ENCODE assay signal across 8 mouse cellular contexts in the genomic region with DNA sequence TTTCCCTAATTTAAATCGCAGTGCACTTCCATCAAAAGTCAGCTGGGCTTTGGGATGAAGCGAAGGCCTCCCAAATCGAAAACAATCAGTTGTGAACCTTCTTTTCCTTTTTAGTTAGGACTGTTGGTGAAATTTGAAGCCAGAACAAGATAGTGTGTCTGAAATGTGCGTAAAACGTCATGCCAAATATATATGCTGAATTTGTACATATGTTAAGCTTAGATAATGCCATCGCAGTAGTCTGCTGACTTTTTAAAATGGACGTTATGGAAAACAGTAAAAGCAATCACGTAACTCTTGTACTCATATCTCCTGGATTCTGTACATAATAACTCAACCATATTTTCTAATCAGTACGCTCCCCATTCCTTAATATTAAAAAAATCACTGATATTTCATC. TPM values are rescaled to one million over a fixed set of nuclear protein-coding genes. Genes with fewer than 3 reads are reported as not detected.
DNase-seq lines count a peak whose midpoint lies in the region; ATAC-seq and TF ChIP-seq lines count a peak whose summit lies in the region.

No protein-coding gene starts in this region.

- no peaks in the 10 kb centered on the region for H3K79me2 ChIP-seq in heart, adult 2 months (replicated peaks; ENCODE audit: control insufficient read depth, insufficient read depth, low read length)

- peaks cover 21% of the 10 kb centered on the region for H3K36me3 ChIP-seq in heart, adult 2 months (ENCODE audit: control insufficient read depth, insufficient read depth, low read length)
- peaks cover 27% of the 10 kb centered on the region for H3K36me3 ChIP-seq in liver, embryonic 13.5 days

- no peak for TF ChIP-seq EP300 in heart, adult 2 months (IDR thresholded peaks at IDR 0.05; ENCODE audit: insufficient read depth, low read depth, low read length)

- TF ChIP-seq POLR2A in heart, adult 2 months (IDR thresholded peaks at IDR 0.05; ENCODE audit: insufficient read depth, low read depth, low read length): no peak

- peak overlapping the region; percentile 85; the same call in 1 of the 2 replicates for H3K9ac ChIP-seq in heart, adult 2 months (ENCODE audit: low read depth, low read length)
- H3K9ac ChIP-seq in liver, embryonic 13.5 days: peak overlapping the region; percentile 99

- H3K27me3 ChIP-seq in heart, adult 2 months (ENCODE audit: control insufficient read depth, insufficient read depth, low read length): no peaks in the 10 kb centered on the region
- H3K27me3 ChIP-seq in liver, embryonic 13.5 days: no peaks in the 10 kb centered on the region

- peak overlapping the region; percentile 86 for H3K4me3 ChIP-seq in heart, adult 2 months
- peak overlapping the region; percentile 97 for H3K4me3 ChIP-seq in liver, embryonic 13.5 days (replicated peaks)

- peak overlapping the region; percentile 67 for H3K4me2 ChIP-seq in liver, embryonic 13.5 days

- TF ChIP-seq CTCF in heart, adult 2 months (IDR thresholded peaks at IDR 0.05): no peak

- H3K4me1 ChIP-seq in heart, adult 2 months (ENCODE audit: control insufficient read depth, insufficient read depth, low read length): no peaks in the 10 kb centered on the region; the same call in none of the 2 replicates
- peaks cover 47% of the 10 kb centered on the region for H3K4me1 ChIP-seq in liver, embryonic 13.5 days (replicated peaks)

- WGBS in heart, adult 2 months: 13% methylated on average over 9 of the region's 9 CpGs
- whole genome bisulfite sequencing in liver, embryonic 13.5 days (ENCODE audit: insufficient replicate concordance): 9% methylated on average over 9 of the region's 9 CpGs

- H3K9me3 ChIP-seq in liver, embryonic 13.5 days (replicated peaks): no peaks in the 10 kb centered on the region

- peak; percentile 54 for ATAC-seq in erythroid progenitor cell, adult 5-6 weeks (replicated peaks; ENCODE audit: low FRiP score, poor library complexity, severe bottlenecking)
- ATAC-seq in liver, embryonic 13.5 days (ENCODE audit: low read depth): no peak

- no peak for DNase-seq in heart, adult 2 months
- DNase-seq in heart, postnatal 4 days: no peak
- DNase-seq in CD4-positive helper T cell, adult 2 months (ENCODE audit: low read depth, low spot score): peak; percentile 12
- DNase-seq in liver, embryonic 13.5 days: no peak
- DNase-seq in spleen, postnatal 4 days (ENCODE audit: low spot score in 2 of 2): no peak
- no peak for DNase-seq in right cerebral cortex, adult 2 months (ENCODE audit: low spot score in 2 of 2)
- no peak for DNase-seq in thymus, postnatal 10 days (ENCODE audit: low spot score in 2 of 2)

- intact Hi-C loops in heart, adult 2 months (cut with DNase I): loop anchor here (10.0 kb wide), 1 partner anchor 360 kb away; a partner anchor contains a TSS

- H3K27ac ChIP-seq in heart, adult 2 months: peak overlapping the region; percentile 95
- peak overlapping the region; percentile 97 for H3K27ac ChIP-seq in liver, embryonic 13.5 days

RNA-seq across cellular contexts. Expression of a gene that starts 1.2 kb away (rescaled TPM):
- 10 to 100 TPM; 35.5 to 40.6 TPM for total RNA-seq in heart, adult 2 months (2021)
- 6.6 and 15.2 TPM in 2 replicates for polyA plus RNA-seq in heart, adult 2 months (2012; rRNA removed)
- 10 to 100 TPM; 46.0 to 46.5 TPM for total RNA-seq in heart, postnatal 4 days (2021)
- 159 and 206 TPM in 2 replicates for total RNA-seq in erythroid progenitor cell, adult 5-6 weeks (2015; ENCODE audit: low replicate concordance)
- total RNA-seq in erythroid progenitor cell, adult 5-6 weeks (2017; ENCODE audit: low replicate concordance): 289 and 355 TPM in 2 replicates
- 24.9 and 30.0 TPM in 2 replicates for polyA plus RNA-seq in liver, embryonic 13.5 days (2015; fragmentation: Nextera tagmentation; extraction: Ambion mirVana)
